Mouse (Mus musculus) midbrain, postnatal 0 days (tissue): ENCODE measurements around the gene 1700024P04Rik. TPM values are rescaled to one million over a fixed set of nuclear protein-coding genes. Genes with fewer than 3 reads are reported as not detected.

Source experiments
- ATAC-seq: fragments of 200-750 bp; cut with Nextera tagmentation; 2 replicates; pipeline ENCODE4 v1.8.0; 2017; ENCODE audit warnings: moderate number of reproducible peaks, mild to moderate bottlenecking, moderate TSS enrichment, moderate library complexity; ENCODE audit not compliant: low FRiP score
- DNase-seq: peaks from one replicate; pipeline ENCODE4 v3.0.0-alpha.2; 2015; ENCODE audit warnings: low spot score
- H3K27ac ChIP-seq: fragments of 300-500 bp; sonication (generic); 2 replicates; pipeline ENCODE4 v1.5.1; 2014; ENCODE audit warnings: low read depth, mild to moderate bottlenecking, low read length, mixed read lengths
- H3K27me3 ChIP-seq: fragments of 300-500 bp; sonication (generic); 2 replicates; pipeline ENCODE4 v1.6.1; 2014; ENCODE audit warnings: low read length, control low read depth, mixed read lengths; ENCODE audit not compliant: insufficient read depth
- H3K36me3 ChIP-seq: fragments of 300-500 bp; sonication (generic); 2 replicates; pipeline ENCODE4 v1.6.1; 2014; ENCODE audit warnings: low read length, control low read depth, mixed read lengths; ENCODE audit not compliant: insufficient read depth
- H3K4me1 ChIP-seq: fragments of 300-500 bp; sonication (generic); 2 replicates; pipeline ENCODE4 v1.6.1; 2014; ENCODE audit warnings: mild to moderate bottlenecking, control low read depth, antibody characterized with exemption, low read length, mixed read lengths; ENCODE audit not compliant: insufficient read depth
- H3K4me2 ChIP-seq: fragments of 300-500 bp; sonication (generic); 2 replicates; pipeline ENCODE4 v1.6.1; 2014; ENCODE audit warnings: low read depth, mild to moderate bottlenecking, low read length, mixed read lengths; ENCODE audit not compliant: poor library complexity, severe bottlenecking
- H3K4me3 ChIP-seq: fragments of 300-500 bp; sonication (generic); 2 replicates; pipeline ENCODE4 v1.5.1; 2014; ENCODE audit warnings: low read depth, mild to moderate bottlenecking, low read length, moderate library complexity
- H3K9ac ChIP-seq: fragments of 300-500 bp; sonication (generic); replicated peaks from 2 replicates; pipeline ENCODE4 v1.6.1; 2014; ENCODE audit warnings: mild to moderate bottlenecking, low read length, moderate library complexity, mixed read lengths; ENCODE audit not compliant: poor library complexity, severe bottlenecking
- H3K9me3 ChIP-seq: fragments of 300-500 bp; sonication (generic); 2 replicates; pipeline ENCODE4 v1.6.1; 2016; ENCODE audit warnings: low read length, control low read depth
- CTCF ChIP-seq: IDR thresholded peaks from 2 replicates; pipeline ENCODE4 v1.5.1; 2016; ENCODE audit warnings: antibody characterized with exemption, mild to moderate bottlenecking
- WGBS: fragments of 180-500 bp; shearing (Covaris S2); extraction: QIAGEN DNeasy Blood & Tissue Kit; methylation state at CpG from one replicate; pipeline ENCODE4 v1.1.7; 2014; 5-methylcytosine and 5-hydroxymethylcytosine counted together
- polyA plus RNA-seq: library from polyadenylated mRNA; unstranded; fragments of >200 nt; fragmentation: Nextera tagmentation; extraction: Ambion mirVana; gene quantifications from 2 replicates; pipeline ENCODE4 v1.2.1, GENCODE M21; 2015
- total RNA-seq: library from RNA; depleted of rRNA; stranded (reverse); fragments of >200 nt; gene quantifications from 2 replicates; pipeline ENCODE4 v1.2.3, GENCODE M21; 2014; rRNA removed

The 1700024P04Rik gene
- total and polyA plus RNA-seq, 2 experiments from 2014 or later, result not detected

DNA sequence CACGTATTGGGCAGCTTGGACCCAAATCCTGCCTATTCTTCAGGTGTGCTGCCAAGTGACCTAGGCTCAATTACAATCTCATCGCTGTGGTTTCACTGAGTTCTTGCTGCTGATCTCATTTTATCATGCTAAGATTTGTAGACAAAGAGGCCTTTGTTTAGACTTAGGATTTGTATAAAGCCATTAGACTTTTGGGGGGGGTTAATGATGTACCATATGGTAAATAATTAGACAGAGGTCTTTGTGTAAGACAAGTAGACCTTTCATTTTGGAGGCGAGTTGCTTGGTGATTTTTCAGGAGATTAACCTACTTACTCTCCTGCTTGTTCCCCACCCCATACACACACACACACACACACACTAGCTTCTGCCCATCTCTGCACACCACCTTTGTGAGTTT, 38.5 kb downstream of the 1700024P04Rik start:
- no peaks in the 10 kb centered on the region for H3K4me1 ChIP-seq
- H3K27me3 ChIP-seq, result no peaks in the 10 kb centered on the region
- TF ChIP-seq CTCF, result no peak
- no peak overlapping the region for H3K9ac ChIP-seq
- H3K27ac ChIP-seq, result no peak overlapping the region
- 48% methylated on average over 3 of the region's 3 CpGs for WGBS
- no peak overlapping the region for H3K4me2 ChIP-seq
- H3K9me3 ChIP-seq, result no peaks in the 10 kb centered on the region
- H3K4me3 ChIP-seq, result no peak overlapping the region
- DNase-seq, result no peak
- ATAC-seq, result no peak
- H3K36me3 ChIP-seq, result no peaks in the 10 kb centered on the region

DNA sequence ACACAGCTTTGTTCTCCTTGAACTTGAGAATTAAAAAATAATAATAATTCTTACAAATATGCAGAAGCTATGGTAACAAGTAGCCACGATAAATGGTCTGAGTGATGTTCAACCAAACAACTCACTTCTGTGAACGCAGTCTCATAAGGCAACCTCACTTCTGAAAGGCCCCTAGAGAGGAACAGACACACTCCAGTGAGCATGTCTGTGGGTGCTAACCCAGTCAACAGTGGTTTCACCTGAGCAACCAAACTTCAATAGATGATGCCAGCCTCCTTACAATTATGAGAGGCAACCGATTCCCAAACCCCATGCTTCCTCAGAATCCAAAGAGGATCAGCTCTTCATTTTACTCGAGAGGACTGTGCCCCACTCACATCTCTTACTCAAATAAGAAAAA, 39.0 kb downstream of the 1700024P04Rik start:
- H3K36me3 ChIP-seq, result no peaks in the 10 kb centered on the region
- no peak overlapping the region for H3K4me3 ChIP-seq
- H3K9me3 ChIP-seq, result no peaks in the 10 kb centered on the region
- ATAC-seq (no peak), DNase-seq (no peak)
- H3K9ac ChIP-seq, result no peak overlapping the region
- H3K27ac ChIP-seq, result no peak overlapping the region
- no peak overlapping the region for H3K4me2 ChIP-seq
- H3K4me1 ChIP-seq, result no peaks in the 10 kb centered on the region
- no peaks in the 10 kb centered on the region for H3K27me3 ChIP-seq
- 87% methylated on average over 4 of the region's 4 CpGs for whole genome bisulfite sequencing
- no peak for TF ChIP-seq CTCF

DNA sequence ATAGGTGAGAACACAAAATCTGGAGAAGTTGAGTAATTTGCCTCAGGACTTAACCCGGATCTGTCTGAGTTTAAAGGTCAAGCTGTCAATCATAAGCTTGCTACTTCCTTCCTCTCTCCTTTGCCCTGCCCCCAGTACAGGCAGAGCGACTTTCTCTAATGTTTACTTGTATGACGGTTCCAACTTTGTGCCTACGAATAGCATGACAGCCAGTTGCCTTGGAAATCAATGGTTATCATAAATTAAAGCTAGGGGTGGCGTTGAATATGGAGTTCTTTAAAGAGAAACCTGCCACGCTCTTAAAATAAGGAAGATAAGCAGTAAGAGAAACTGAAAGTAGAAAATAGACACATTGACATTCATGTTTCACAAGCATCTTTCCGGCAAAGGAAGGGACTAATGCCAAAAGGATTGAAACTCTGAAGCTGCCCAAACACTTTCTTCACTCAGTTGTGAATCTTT, 39.7 kb downstream of the 1700024P04Rik start:
- no peaks in the 10 kb centered on the region for H3K9me3 ChIP-seq
- H3K4me3 ChIP-seq, result no peak overlapping the region
- H3K27me3 ChIP-seq, result no peaks in the 10 kb centered on the region
- H3K27ac ChIP-seq, result no peak overlapping the region
- whole genome bisulfite sequencing, result 80% methylated on average over 7 of the region's 7 CpGs
- H3K4me2 ChIP-seq, result no peak overlapping the region
- H3K9ac ChIP-seq, result no peak overlapping the region
- no peaks in the 10 kb centered on the region for H3K36me3 ChIP-seq
- TF ChIP-seq CTCF, result no peak
- ATAC-seq (no peak), DNase-seq (no peak)
- no peaks in the 10 kb centered on the region for H3K4me1 ChIP-seq

GRCm38 (mm10) chr13:98942360-98942759, 42.0 kb downstream of the 1700024P04Rik start:
- no peak overlapping the region for H3K4me3 ChIP-seq
- no peak overlapping the region for H3K27ac ChIP-seq
- H3K4me1 ChIP-seq, result no peaks in the 10 kb centered on the region
- no peak overlapping the region for H3K9ac ChIP-seq
- 65% methylated on average over 6 of the region's 6 CpGs for WGBS
- no peak overlapping the region for H3K4me2 ChIP-seq
- H3K27me3 ChIP-seq, result no peaks in the 10 kb centered on the region
- ATAC-seq (no peak), DNase-seq (no peak)
- H3K36me3 ChIP-seq, result no peaks in the 10 kb centered on the region
- H3K9me3 ChIP-seq, result no peaks in the 10 kb centered on the region
- no peak for TF ChIP-seq CTCF

DNA sequence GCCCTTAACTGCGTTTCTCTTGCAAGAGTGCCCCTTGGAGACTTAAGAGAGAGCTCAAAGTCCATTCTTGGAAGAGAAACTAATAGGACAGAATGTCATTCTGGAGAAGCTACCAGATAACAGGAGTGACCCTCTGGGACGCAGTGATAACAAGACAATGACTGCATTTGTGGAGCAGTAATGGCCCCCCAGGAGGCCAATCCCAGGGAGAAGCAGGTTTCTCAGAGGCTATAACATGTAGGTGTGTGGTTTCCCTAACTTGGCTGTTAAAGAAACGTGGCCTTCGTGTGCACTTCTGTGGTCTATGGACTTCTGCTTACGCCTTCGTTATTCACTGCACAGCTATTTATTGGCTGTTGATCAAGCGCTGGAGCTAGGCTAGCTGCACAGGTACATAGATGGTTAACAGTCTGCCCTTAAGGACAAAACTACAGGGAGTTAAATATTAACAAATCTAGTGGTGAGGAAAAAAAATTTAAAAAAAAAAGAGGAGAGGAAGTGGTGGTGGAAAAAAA, 42.5 kb downstream of the 1700024P04Rik start:
- Histone ChIP-seq H3K9me3 (no peaks in the 10 kb centered on the region), H3K27ac (no peak overlapping the region), H3K4me1 (no peaks in the 10 kb centered on the region), H3K9ac (no peak overlapping the region), H3K27me3 (no peaks in the 10 kb centered on the region), H3K4me3 (no peak overlapping the region), H3K36me3 (no peaks in the 10 kb centered on the region), H3K4me2 (no peak overlapping the region)
- DNase-seq, result no peak
- WGBS, result 86% methylated on average over 7 of the region's 7 CpGs
- TF ChIP-seq CTCF, result no peak
- no peak for ATAC-seq

DNA sequence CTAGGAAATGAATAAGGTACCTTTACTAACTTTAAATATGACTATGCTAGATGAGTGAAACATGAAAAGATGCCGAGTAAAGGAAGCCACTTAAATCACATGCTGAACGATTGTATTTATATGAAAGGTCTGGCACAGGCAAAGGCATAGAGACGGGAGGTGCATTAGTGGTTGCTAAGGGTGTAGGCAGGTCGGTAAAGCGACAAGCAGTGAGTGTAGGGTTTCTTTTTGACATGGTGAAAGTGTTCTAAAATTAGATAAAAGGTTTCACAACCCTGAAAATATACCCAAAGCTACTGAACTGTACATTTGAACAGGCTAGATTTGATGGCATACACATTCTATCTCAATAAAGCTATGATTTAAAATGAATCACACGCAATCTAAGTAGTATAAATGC, 47.3 kb downstream of the 1700024P04Rik start:
- H3K27ac ChIP-seq, result no peak overlapping the region
- H3K4me3 ChIP-seq, result no peak overlapping the region
- no peak overlapping the region for H3K4me2 ChIP-seq
- DNase-seq (no peak), ATAC-seq (no peak)
- WGBS, result 79% methylated on average over 6 of the region's 6 CpGs
- H3K36me3 ChIP-seq, result no peaks in the 10 kb centered on the region
- no peaks in the 10 kb centered on the region for H3K27me3 ChIP-seq
- no peaks in the 10 kb centered on the region for H3K9me3 ChIP-seq
- no peak for TF ChIP-seq CTCF
- no peaks in the 10 kb centered on the region for H3K4me1 ChIP-seq
- no peak overlapping the region for H3K9ac ChIP-seq

Other genes with a start within 250 kb of the 1700024P04Rik start
- gene Fcho2, start 169.1 kb downstream of the 1700024P04Rik start, total RNA-seq, result 16.4 and 27.0 TPM in 2 replicates
- gene Fcho2, start 169.1 kb downstream of the 1700024P04Rik start, polyA plus RNA-seq, result 12.9 and 15.1 TPM in 2 replicates
- 78.8 and 85.8 TPM in 2 replicates for gene Tnpo1, start 58.2 kb downstream of the 1700024P04Rik start, total RNA-seq
- 16.6 and 20.1 TPM in 2 replicates for gene Tnpo1, start 58.2 kb downstream of the 1700024P04Rik start, polyA plus RNA-seq
- 1.9 TPM in 2 replicates for gene Zfp366, start 200.3 kb upstream of the 1700024P04Rik start, total RNA-seq
- 0.30 and 0.42 TPM in 2 replicates for gene Zfp366, start 200.3 kb upstream of the 1700024P04Rik start, polyA plus RNA-seq